Mouse (Mus musculus) small intestine, adult 2 months (tissue): ENCODE data around the gene Cel.
A peak's percentile ranks its signal among the peaks of the same experiment; 100 is the strongest.

ENCODE experiments used
- CTCF ChIP-seq: fragments of 200-500 bp; IDR thresholded peaks from 2 replicates; pipeline ENCODE4 v1.5.1; 2012; ENCODE audit warnings: low read depth, mild to moderate bottlenecking, control low read depth, inconsistent platforms, low read length, moderate library complexity, mixed read lengths; ENCODE audit not compliant: insufficient replicate concordance, insufficient read length; ENCODE audit errors: extremely low read depth
- POLR2A ChIP-seq: fragments of 200-500 bp; IDR thresholded peaks from 2 replicates; pipeline ENCODE4 v1.6.1; 2012; ENCODE audit warnings: low read depth, mild to moderate bottlenecking, control low read depth, inconsistent platforms, low read length, moderate library complexity

DNA sequence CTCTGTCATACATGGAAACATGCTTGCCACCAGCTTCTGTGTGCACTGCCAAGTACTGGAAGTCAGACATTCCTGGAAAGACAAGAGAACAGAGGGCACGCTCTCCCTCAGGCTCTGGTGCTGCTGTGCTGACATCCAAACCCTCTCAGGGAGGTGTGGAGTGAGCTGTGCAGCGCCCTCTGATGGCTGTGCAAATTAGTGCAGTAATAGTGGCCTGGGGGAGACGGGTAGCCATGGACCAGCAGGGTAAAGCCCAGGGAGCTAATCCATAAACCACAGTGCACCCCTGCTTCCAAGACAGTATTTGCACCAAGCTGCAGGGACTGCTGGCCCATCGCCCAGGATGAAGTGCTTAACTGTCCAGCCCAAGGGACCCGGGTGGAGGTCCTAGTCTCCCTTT lies 14.8 kb upstream of the Cel start:
- TF ChIP-seq CTCF (0 out of 2 replicates have a peak, but pooled peaks have one; percentile 43), POLR2A (no peak)
